11 mouse cellular contexts compared by ENCODE assay signal in the genomic region with DNA sequence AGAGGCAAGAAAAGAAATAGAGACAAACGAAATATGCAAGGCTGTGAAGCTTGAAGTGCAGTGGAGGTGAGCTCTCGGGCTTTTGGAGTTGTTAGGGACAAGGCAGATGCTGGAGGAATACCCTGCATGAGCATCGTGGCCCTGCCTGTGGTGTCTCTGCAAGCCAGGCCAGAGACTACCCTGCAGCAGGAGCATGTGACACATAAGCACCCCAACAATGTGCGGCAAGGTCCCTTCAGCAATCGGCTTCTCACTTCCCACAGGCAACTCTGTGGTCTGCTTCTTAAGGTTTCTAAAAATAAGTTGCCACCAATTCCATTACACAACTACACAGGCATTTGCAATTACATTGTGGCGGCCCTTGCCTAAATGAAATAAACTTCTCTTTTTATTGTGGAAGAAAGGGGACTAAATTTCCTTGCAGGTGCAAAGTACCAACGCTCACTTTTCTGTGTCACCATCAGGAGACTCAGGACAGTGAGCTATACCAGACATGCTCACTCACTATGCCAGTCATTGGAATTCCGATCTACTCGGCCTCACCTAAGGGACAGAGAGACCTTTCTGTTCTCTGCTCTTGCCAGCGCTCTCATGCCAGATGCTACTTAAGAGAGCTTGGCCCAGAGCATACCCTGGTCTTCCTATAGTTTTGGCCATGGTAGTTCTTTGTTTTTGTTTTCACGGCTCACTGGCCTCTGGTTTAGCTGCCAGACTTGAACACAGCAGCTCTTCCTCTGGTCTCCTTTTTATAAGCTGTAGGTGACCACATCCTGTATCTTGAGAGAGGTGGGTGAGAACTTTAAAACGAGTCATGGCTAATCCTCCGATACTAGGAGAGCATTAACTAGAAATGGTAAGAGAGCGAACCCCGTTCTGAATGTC. TPM values are rescaled to one million over a fixed set of nuclear protein-coding genes. Genes with fewer than 3 reads are reported as not detected.
A peak's percentile ranks its signal among the peaks of the same experiment; 100 is the strongest.
DNase-seq lines count a peak whose midpoint lies in the region; ATAC-seq lines count a peak whose summit lies in the region.
"Had no signal": no experiment of that assay in that cellular context is flagged by ENCODE, and none has a peak within 500 bp of the region (broad histone marks: within the 10 kb centered on the region; RNA-seq: fewer than 3 reads in every experiment).

No protein-coding gene starts in this region.

- H3K27me3 ChIP-seq in liver, embryonic 11.5 days (replicated peaks; ENCODE audit: control insufficient read depth, insufficient read depth, low read length) = no peaks in the 10 kb centered on the region; the same call in 1 of the 2 replicates
- no peaks in the 10 kb centered on the region for H3K27me3 ChIP-seq in midbrain, embryonic 16.5 days (ENCODE audit: control insufficient read depth, insufficient read depth, low read depth, low read length)
- H3K27me3 ChIP-seq: limb, embryonic 12.5 days had no signal

- H3K4me2 ChIP-seq in liver, embryonic 11.5 days = peak overlapping the region; percentile 5; the same call in 1 of the 2 replicates
- no peak overlapping the region for H3K4me2 ChIP-seq in midbrain, embryonic 16.5 days (ENCODE audit: low read length)
- H3K4me2 ChIP-seq: limb, embryonic 12.5 days had no signal

- peak overlapping the region; percentile 63; the same call in 1 of the 2 replicates for H3K27ac ChIP-seq in liver, embryonic 11.5 days (ENCODE audit: low read depth, low read length)
- no peak overlapping the region for H3K27ac ChIP-seq in midbrain, embryonic 16.5 days (ENCODE audit: low read length)
- H3K27ac ChIP-seq: limb, embryonic 12.5 days had no signal

- no peaks in the 10 kb centered on the region for H3K9me3 ChIP-seq in liver, embryonic 11.5 days (ENCODE audit: control insufficient read depth, low read length)
- no peaks in the 10 kb centered on the region for H3K9me3 ChIP-seq in midbrain, embryonic 16.5 days (replicated peaks; ENCODE audit: control insufficient read depth, low read length, poor library complexity, severe bottlenecking)
- H3K9me3 ChIP-seq: limb, embryonic 12.5 days had no signal

- 0 out of 2 replicates have a peak, but pooled peaks have one; percentile 40 for ATAC-seq in liver, embryonic 11.5 days (replicated peaks; ENCODE audit: low FRiP score)
- ATAC-seq in midbrain, embryonic 16.5 days = no peak
- ATAC-seq: Patski had no signal

- H3K4me1 ChIP-seq in liver, embryonic 11.5 days (replicated peaks; ENCODE audit: control insufficient read depth, insufficient read depth, low read length) = peaks cover 23% of the 10 kb centered on the region
- H3K4me1 ChIP-seq in midbrain, embryonic 16.5 days (ENCODE audit: control insufficient read depth, insufficient read depth, low read length) = no peaks in the 10 kb centered on the region
- H3K4me1 ChIP-seq: limb, embryonic 12.5 days had no signal

- no peak overlapping the region; the same call in 1 of the 2 replicates for H3K9ac ChIP-seq in liver, embryonic 11.5 days (ENCODE audit: low read depth, low read length)
- H3K9ac ChIP-seq in midbrain, embryonic 16.5 days (ENCODE audit: low read depth, low read length) = no peak overlapping the region
- H3K9ac ChIP-seq: limb, embryonic 12.5 days had no signal

- no peak overlapping the region for H3K4me3 ChIP-seq in liver, embryonic 11.5 days (ENCODE audit: low read depth, low read length)
- H3K4me3 ChIP-seq in midbrain, embryonic 16.5 days (ENCODE audit: low read depth, low read length) = no peak overlapping the region
- H3K4me3 ChIP-seq: limb, embryonic 12.5 days had no signal

- peak; percentile 15 to 28 for DNase-seq in spleen, adult 18-20 months
- DNase-seq in spleen, postnatal 14 days (ENCODE audit: low spot score in 2 of 2) = no peak
- peak; percentile 33 to 37 for DNase-seq in heart, adult 18-20 months
- no peak for DNase-seq in liver, embryonic 11.5 days (ENCODE audit: low spot score)
- peak; percentile 29 for DNase-seq in thymus, postnatal 14 days
- no peak for DNase-seq in urinary bladder, adult 2 months (ENCODE audit: low spot score)
- no peak for DNase-seq in ovary, postnatal 14 days (ENCODE audit: low spot score)
- DNase-seq: cerebellum, adult 8-10 months had no signal

- WGBS in liver, embryonic 11.5 days = 53% methylated on average over 15 of the region's 15 CpGs
- WGBS in midbrain, embryonic 16.5 days = 83% methylated on average over 15 of the region's 15 CpGs

- H3K36me3 ChIP-seq in liver, embryonic 11.5 days (ENCODE audit: control insufficient read depth, insufficient read depth, low read length) = no peaks in the 10 kb centered on the region
- H3K36me3 ChIP-seq in midbrain, embryonic 16.5 days (ENCODE audit: control insufficient read depth, insufficient read depth, low read length) = no peaks in the 10 kb centered on the region
- H3K36me3 ChIP-seq: limb, embryonic 12.5 days had no signal

RNA-seq across cellular contexts. Expression of a gene that starts 28.7 kb away (rescaled TPM):
- 10 to 100 TPM; 20.3 to 21.3 TPM for total RNA-seq in heart, adult 18-20 months (2021)
- 5.6 and 7.1 TPM in 2 replicates for polyA plus RNA-seq in liver, embryonic 11.5 days (2014; fragmentation: Nextera tagmentation; extraction: Ambion mirVana)
- polyA plus RNA-seq in midbrain, embryonic 16.5 days (2015; fragmentation: Nextera tagmentation; extraction: Ambion mirVana) = 1.0 and 1.6 TPM in 2 replicates
- polyA plus RNA-seq in urinary bladder, adult 2 months (2012; rRNA removed) = 1.4 and 2.1 TPM in 2 replicates

RNA-seq across cellular contexts. Expression of a gene that starts 49.8 kb away (rescaled TPM):
- 10 to 100 TPM; 26.3 to 27.6 TPM for total RNA-seq in heart, adult 18-20 months (2021)
- polyA plus RNA-seq in liver, embryonic 11.5 days (2014; fragmentation: Nextera tagmentation; extraction: Ambion mirVana) = 40.1 and 40.3 TPM in 2 replicates
- polyA plus RNA-seq in midbrain, embryonic 16.5 days (2015; fragmentation: Nextera tagmentation; extraction: Ambion mirVana) = 52.7 and 52.9 TPM in 2 replicates
- polyA plus RNA-seq in urinary bladder, adult 2 months (2012; rRNA removed) = 22.2 and 24.0 TPM in 2 replicates

Comparison
In these comparisons a context has a peak if more than half of its experiments do, and no peak if none do; other contexts are left out.
1. DNase-seq: peak in spleen, adult 18-20 months (2 of 2), heart, adult 18-20 months (2 of 2) and thymus, postnatal 14 days (single experiment); none in spleen, postnatal 14 days (0 of 2), liver, embryonic 11.5 days (single experiment), urinary bladder, adult 2 months (single experiment) and ovary, postnatal 14 days (single experiment).